Mouse (Mus musculus) T-helper 17 cell (primary cell): Measurements from ENCODE around the gene Dusp9.

Experiments
- in situ Hi-C, 2 experiments: fragments of 300-600 bp; cut with MboI, MseI; formaldehyde crosslinking; loops; 1 replicate in 1 of 2; 2 replicates in 1 of 2; pipeline ENCODE4 v1.15.1; 2025; ENCODE audit warnings: high pct_unique_total_duplicates in 2 of 2

Gene Dusp9

DNA sequence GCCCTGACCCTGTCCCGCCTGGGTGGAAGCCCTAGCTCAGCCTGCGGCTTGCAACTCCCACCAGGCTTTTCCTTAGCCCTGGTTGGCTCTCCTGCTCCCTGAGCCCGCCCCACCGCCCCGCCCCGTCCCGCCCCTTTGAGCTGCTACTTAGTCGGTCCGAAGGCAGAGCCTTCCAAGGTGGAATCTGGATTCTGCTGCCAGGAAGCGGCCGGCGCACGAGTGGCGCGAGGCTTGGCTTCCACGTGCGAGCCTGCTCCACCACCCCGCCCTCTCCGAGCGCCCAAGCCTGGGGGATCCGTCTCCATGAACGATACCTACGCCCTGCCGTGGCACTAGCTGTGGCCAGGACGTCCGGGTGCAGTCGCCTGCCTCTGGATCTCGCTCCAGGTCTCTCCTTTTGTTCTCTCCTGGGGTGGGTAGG, at the start of gene Dusp9:
Gene Dusp9, plus strand, starts transcription at position 165 of the 421 bp plus-strand sequence.
- in situ Hi-C loops = no loop called here

DNA sequence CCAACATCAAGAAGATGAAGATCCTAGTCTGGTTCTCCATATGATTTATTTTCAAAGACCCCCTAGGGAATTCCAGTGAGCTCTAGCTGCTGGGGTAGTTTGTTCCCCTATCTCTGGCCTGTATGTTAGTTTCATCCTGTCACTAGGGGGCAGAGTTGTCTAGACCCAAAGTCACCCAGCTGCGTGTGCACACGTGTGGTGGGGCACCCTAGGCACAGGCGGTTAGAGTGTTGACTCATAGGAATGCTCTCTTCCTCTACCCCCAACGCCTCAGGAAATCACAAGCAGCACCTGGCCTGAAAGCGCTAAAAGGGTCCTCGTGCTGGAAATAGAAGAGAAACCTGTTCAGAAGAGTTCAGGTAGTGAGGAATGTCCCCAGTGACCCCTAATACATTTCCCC, 46.0 kb upstream of the Dusp9 start:
- in situ Hi-C loops = loop anchor here in 1 of 2 experiments (5.0 kb wide), 1 partner anchor 64 kb away; no protein-coding TSS in a partner anchor

DNA sequence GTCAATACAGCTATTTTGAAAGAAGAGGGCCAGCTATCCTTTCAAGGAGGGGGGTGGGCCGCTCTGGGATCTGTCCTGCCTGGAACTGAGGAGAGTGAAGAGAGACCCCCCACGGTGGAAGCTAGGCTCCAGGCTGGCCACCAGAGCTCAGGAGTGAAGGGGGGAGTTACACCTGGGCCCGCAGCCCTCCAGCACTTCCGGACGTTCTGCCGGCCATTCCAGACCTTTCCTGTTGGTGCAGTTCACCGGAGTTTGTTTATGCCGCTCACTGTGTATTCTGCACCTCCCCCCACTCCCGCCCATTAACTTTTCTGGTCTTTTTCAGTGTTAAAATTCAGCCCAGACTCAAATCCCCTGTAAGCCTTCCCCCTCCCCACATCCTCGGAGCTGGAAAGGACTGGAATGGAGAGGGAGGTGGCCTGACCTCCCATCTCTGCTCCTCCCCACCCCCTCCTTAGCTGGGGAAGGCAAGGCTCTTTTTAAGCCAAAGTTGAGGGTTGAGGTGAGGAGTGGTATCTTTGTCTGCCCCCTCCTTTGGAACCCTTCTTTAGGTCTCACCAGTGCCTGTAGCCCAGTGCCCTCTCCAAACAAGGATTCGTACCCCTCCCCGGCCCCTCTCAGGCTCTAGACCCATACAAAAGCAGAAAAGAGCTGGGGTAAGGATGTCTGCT, 44.6 kb upstream of the Dusp9 start:
- in situ Hi-C loops = loop anchor here in 1 of 2 experiments (5.0 kb wide), 1 partner anchor 63 kb away; no protein-coding TSS in a partner anchor

DNA sequence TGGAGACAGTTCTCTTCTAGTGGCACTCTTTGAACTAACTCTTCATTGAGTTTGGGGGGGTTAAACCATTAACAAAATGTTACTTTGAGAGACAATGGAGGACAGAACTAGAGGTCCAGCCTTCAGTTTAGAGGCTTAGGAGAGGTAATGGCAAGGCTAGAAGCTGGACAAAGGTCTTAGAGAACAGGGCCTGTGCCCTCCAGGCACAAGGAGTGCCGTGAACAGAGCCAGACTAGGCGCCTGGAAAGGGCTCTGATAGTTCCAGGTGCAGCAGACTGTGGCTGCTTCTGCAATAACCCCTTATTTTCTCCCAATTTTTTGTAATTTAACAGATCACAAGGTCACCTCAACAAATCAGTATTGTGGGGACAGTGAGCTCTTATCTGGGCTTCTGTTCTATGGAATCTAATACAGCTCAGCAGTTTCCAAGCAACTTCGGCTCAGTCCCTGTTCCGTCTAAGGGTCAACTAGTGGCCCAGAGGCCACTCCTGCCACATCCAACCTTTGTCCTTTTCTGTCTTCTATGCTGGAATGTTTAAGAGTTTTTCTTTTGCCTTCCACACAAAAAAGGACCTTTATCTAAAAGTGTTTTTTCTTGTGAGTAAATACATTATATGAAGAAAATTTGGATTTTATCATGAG, 43.8 kb upstream of the Dusp9 start:
- in situ Hi-C loops = no loop called here

DNA sequence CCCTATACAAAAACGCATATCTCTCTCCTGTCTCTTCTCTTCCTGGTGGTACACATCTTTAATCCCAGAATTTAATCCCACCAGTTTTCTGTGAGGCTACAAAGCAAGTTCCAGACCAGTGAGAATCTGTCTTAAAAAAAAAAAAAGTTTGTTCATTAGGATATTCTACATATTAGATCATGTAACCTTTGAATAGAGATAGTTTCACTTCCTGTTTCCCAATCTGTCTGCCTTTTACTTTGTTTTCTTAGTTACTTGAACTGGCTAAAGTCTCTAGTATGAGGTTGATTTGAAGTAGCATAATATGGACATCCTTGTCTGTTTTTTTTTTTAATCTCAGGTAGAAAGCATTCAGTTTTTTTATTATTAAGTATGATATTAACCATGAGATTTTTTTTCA, 37.8 kb upstream of the Dusp9 start:
- in situ Hi-C loops = loop anchor here in 1 of 2 experiments (25.0 kb wide), 1 partner anchor 1614 kb away; the partner anchor contains the start of gene Cnga2

DNA sequence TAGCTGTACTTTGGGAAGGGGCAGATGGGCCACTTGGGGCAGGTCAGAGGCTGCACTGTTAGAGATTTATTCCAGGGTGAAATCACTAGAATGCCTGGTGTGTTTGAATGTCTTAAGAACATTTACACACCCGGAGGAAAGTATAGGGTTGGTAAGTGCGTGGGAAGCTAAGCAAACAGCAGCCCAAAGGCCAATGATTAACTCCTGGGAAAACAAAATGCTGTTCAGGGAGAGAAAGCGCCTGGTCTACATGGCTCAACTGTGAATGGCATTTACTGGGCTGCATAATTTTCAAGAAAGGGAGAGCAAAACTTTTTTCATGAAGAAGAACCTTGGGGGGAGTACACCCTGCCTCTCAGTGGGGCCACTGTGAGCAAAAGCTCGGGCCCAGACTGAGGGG, 25.6 kb upstream of the Dusp9 start:
- in situ Hi-C loops = loop anchor here in 1 of 2 experiments (25.0 kb wide), 1 partner anchor 1626 kb away; the partner anchor contains the start of gene Cnga2

DNA sequence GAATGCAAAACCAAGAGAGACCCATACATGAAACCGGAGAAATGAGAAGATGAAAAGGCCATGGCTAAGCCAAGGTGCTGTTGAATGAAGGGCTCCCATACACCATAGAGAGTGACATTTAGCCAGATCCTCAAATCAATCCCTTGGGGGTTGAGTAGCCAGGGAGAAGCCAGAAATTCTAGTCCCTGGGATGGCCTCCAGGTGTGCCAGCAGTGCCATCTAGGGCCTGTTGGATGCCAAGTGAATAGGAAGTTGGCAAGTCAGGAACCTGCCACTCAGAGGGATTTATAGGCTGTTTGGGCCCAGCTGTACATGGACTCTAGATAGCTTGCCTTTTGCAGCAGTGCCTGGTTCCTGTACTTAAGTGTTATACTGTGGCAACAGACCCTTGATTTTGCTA, 23.3 kb upstream of the Dusp9 start:
- in situ Hi-C loops = loop anchor here in 1 of 2 experiments (25.0 kb wide), 1 partner anchor 1629 kb away; the partner anchor contains the start of gene Cnga2

DNA sequence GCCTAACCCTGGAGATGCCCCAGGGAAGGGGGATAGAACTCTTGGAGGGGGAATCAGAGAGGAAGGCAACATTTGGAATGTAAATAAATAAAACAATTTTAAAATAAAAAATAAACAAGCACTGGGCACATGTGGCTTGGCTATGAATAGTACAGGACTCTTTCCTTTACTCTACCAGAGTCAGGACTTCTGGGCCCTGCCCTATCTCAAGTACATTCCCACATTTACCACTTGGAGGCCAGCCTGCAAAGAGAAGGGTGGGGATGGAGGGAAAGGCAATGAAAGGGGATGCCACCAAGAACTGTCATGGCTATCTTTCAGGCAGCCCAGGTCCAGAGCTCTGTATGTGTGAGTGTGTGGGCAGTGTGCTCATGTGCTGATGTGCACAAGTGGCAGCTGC, 19.8 kb upstream of the Dusp9 start:
- in situ Hi-C loops = loop anchor here in 1 of 2 experiments (25.0 kb wide), 1 partner anchor 1632 kb away; the partner anchor contains the start of gene Cnga2

DNA sequence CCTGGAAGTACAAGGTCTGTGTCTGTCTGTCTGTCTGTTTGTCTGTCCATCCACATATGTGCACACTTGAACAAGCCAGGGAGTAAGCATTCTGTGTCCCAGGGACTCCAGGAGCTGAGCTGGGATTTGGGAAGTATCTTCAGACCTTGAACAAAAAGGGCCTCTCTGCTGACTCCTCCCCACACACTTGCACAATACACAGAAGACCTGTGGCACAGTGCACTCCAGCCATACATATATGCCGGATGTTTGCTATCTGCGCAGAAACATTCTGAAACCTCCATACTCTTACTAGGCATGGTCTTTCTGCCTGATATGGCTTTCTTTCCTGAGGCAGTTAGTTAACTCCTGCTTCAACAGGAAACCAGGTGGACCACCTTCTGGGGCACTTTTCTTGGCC, 19.3 kb upstream of the Dusp9 start:
- in situ Hi-C loops = loop anchor here in 1 of 2 experiments (25.0 kb wide), 1 partner anchor 1633 kb away; the partner anchor contains the start of gene Cnga2

DNA sequence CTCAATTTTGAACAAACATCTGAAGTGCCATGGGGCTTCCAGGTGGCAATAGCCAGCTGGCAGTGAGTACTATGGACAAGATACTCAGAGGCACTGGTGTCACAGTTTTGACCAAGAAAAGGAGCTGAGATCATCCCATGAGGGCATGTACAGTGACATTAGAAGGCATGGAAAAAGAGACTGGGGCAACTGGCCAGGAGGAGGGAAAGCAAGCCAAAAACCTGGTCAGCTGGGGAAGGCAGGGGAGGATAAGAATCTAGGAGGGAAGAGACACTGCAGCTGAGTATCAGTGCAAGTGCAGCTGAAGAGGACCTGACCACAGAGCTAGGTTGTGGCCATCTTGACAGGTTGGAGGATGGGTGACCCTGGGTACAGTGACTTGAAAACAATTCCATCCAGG, 12.2 kb upstream of the Dusp9 start:
- in situ Hi-C loops = no loop called here

DNA sequence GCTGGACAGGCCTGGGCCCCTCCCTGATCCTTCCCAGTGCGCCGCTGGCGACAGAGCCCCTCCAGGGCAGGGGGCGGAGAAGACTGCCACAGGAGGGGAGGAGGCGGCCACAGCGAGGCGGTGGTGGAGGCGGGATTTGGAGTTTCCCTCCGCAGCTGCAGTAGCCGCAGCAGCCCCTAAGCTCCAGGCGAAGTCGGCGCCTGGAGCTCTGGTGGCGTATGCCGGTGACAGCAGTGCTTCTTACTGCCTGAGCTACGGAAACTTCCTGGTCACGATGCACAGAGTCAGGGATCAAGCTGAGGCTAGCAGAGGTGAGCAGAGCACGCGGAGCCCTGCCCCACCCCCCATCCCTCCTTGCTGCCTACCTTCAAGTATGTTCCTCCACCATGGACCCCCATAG, 3.8 kb upstream of the Dusp9 start:
- in situ Hi-C loops = no loop called here

DNA sequence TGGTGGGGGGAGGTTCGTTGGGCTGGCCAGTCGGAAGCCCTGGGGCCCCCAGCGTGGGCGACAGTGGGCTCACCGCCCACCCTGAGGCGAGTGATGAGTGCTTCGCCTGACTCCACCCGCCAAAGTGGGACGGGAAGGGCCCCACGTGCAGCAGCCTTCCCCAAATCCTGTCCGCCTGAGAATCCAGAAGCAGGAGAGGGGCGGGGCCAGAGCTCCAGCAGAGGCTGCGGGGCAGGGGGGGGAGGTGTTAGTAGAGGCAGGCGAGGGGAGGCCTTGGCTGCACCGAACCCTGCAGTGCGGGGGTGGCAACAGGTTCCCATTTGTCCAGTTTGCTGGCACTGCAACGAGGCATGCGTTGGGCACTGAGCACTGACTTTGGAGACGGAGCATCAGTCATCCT, 1.8 kb upstream of the Dusp9 start:
- in situ Hi-C loops = no loop called here

DNA sequence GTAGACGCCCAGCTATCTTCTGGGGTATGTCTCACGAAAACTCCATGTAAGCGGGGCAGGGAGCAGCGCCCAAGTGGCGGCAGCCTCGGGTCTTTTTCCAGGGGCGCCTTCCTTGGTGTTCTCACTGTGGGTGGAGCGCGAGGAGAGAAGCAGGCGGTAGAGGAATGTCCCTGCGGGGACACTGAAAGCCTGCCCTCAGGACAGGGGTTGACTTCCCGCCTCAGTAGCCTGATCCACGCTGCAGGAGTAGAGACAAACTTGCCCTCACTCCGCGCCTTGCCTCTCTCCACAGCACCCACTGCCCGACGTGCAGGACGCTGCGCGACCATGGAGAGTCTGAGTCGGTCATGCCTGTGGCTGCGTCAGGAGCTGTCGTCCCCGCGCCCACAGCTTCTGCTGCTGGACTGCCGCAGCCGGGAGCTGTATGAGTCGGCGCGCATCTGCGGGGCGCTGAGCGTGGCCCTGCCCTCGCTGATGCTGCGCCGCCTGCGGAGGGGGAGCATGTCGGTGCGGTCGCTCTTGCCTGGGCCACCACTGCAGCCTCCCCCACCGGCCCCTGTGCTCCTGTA, 766 bp downstream of the Dusp9 start:
- in situ Hi-C loops = no loop called here

DNA sequence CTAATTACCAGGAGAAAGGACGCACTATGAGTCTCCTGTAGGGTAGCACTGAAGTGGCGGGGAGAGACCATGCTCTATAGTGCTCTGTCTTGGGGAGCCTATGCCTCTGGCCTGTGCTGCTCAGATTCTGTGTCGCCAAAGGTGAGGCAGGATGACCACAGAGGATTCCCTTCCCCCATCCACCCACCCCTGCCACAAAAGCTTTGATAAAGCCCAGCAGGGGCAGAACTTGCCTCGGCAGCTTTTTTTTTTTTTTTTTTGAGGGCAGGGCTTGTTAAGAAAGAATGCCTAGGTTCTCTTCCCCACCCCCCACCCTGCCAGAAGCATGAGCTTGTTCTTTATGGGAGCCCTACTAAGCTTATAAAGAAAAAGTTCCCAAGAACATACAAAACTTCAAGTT, 5.9 kb downstream of the Dusp9 start:
- in situ Hi-C loops = no loop called here

DNA sequence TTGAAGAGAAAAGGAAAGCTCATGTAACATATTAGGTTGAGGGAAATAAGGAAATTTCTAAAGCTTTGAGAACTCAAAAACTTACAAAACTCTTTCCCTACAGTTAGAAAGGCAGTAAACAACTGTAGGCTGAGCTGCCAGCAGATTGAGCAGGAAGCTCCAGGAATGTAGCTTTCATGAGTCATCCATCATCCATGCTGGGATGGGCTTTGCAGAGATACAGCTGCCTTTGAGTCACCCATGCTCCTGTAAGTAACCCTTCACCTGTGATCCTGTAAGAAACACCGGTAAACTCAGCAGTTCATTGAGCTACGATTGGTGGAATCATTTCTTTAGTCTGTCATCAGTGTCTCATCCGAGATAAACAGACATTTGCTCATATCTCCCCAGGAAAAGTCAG, 11.7 kb downstream of the Dusp9 start:
- in situ Hi-C loops = loop anchor here (5.0 to 25.0 kb wide), 4 partner anchors 64 to 639 kb away; no protein-coding TSS in a partner anchor

DNA sequence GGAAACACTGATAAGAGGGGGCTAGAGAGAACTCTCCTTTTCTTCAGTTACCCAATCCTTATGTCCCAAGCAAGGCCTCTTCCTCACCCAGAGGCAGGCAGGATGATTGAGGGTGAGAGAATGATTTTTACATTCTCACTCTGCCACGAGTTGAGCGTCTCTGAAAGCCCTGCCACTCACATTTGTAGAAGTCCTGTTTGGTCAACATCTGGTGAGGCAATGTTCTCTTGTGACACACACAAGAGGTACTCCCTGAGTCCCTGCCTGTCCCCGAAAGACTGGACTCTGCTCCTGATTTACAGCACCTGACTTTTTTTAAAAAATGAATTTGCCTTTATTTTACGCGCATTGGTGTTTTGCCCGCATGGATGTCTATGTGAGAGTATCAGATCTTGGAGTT, 14.2 kb downstream of the Dusp9 start:
- in situ Hi-C loops = loop anchor here (5.0 to 25.0 kb wide), 4 partner anchors 66 to 641 kb away; no protein-coding TSS in a partner anchor

DNA sequence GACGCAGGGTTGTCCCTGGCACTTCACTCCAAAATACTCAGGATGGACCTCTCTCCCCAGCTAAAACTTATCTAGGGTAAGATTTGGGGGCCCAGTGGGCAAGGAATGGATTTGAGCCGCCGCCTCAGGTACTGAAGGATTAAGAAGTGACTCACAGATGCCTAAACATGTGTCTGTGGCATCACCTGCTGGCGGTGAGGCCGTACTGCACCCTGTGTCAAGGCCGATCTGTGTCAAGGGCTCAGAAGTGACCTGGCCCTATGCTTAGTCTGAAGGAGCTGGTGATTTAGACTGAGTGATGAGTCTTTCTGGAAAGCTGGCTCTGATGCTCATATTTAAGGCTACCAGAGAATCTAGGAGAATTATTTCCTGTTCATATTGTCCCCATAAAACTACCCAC, 15.0 kb downstream of the Dusp9 start:
- in situ Hi-C loops = loop anchor here (5.0 to 25.0 kb wide), 4 partner anchors 67 to 642 kb away; no protein-coding TSS in a partner anchor

DNA sequence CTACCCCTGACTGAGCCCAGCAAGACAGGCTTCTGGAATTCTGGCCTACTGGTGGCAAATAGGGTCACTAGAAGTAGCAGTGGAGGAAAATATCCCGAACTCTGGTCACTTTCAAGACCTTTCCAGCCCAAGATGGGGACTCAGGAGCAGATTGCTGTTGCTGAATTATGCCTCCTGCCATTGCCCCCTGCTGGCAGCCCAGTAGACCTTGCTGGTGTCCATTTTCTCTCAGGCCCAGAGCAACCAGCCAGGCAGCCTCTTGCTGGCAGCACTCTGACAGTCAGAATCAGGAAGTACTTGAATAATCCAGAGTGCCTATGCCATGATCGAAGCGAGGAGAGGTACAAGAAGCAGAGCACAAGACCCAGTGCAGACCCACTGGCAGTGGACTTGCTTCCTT, 16.3 kb downstream of the Dusp9 start:
- in situ Hi-C loops = loop anchor here (5.0 to 25.0 kb wide), 3 partner anchors 63 to 643 kb away; no protein-coding TSS in a partner anchor

DNA sequence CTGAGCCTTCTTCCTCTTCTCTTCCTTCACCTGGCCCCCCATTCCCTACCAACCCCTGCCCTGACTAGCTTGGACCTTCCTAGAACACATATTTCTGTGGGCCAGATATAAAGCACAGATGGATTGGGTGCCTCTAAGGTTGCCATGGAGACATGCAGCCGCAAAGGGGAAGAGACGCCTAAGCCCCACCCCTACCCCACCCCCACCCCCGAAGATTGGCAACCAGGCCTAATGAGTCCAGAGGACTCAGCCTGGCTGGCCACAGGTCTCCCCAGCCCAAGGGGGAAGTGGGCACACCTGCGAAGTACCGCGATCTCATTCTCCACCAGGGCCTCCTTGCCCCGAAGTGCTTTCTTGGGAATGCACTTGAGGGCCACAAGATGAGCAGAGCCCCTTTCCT, 19.2 kb downstream of the Dusp9 start:
- in situ Hi-C loops = loop anchor here (5.0 to 25.0 kb wide), 3 partner anchors 66 to 646 kb away; no protein-coding TSS in a partner anchor

DNA sequence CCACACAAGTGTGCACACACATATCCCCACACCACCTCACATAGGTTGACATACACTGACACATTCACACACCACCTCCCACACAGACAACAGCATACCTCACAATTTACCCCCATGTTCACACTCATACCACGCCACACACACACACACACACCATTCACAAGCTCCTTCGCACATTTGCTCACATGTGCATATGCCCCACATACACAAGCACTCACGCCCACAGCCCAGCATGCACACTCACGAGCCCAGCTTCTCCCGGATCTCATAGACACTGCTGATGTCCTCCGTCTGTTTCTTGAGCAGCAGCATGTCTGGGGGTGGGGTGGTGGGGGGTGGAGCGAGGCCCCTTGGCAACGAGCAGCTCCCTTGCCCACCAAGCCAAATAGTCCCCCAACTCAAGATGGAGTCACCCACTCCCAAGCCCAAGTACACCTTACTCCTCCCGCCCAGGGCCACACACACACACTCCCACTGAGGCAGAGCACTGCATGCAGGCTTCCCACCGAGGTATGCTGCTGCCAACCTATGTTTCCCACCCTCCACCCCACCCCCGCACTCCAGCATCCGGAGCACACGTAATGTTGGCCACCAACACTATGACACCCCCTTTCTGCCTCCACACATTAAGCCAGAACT, 19.8 kb downstream of the Dusp9 start:
- in situ Hi-C loops = loop anchor here (5.0 to 25.0 kb wide), 3 partner anchors 67 to 647 kb away; no protein-coding TSS in a partner anchor

DNA sequence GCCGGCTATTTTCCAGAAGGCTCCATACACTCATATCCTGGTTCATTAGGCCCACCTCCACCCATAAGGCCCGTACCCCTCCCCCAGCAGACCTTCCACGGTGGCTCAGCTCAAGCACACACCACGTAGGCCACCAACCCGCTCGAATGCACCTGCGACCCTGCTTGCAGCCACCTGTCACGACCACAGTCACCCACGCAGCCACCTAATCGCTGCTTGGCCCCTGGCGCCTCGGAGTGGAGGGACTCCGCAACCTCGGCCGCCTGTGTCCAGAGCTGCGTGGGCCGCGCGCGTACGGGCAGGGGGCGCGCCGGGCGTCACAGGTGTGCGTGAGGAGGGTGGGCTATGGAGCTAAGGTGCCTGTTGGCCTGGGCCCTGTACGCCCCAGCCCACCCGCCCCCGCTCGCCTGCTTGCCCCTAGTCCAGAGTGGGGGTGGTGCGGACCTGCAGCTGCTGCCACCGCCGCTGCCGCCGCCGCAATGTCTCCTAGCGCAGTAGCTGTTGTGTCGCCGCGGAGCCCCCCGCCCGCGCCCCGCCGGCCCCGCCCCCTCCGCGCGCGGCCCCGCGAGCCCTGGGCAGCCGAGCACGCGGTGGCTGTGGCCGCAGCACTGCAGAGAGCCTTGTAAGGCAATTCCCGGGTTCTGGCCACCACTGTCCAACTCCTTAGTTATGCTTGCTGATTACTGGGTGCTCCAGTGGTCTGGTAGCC, 20.5 kb downstream of the Dusp9 start, which contains the start of gene Pnck:
Gene Pnck, minus strand, starts transcription at position 543 of the 709 bp plus-strand sequence.
- in situ Hi-C loops = loop anchor here (5.0 to 25.0 kb wide), 3 partner anchors 67 to 647 kb away; no protein-coding TSS in a partner anchor
